Mouse (Mus musculus): ENCODE results near the gene Lmntd1. TPM values are rescaled to one million over a fixed set of nuclear protein-coding genes. Genes with fewer than 3 reads are reported as not detected.

Lmntd1 gene
- polyA plus RNA-seq, 1 experiment, result not detected

DNA sequence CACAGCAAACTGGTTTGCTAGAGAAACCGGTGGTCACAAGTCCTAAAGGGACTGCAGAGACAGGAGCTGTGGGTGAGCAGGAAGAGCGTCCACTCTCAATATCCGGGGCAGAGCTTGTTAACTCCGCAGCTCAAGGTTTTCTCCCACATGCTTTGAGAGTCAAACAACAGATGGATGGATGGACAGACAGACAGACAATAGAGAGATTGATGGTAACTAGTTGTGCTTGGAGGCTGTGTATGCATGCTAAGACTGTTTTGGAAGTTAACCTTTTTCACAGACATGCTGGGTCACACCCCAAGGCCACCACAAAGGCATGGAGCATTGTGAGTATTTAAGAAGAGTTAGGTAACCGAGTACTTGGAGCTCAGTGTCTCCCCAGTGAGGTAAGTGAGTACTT lies 5.4 kb downstream of the Lmntd1 start:
- no peak for TF ChIP-seq POLR2A (IDR thresholded peaks at IDR 0.05; ENCODE audit: borderline replicate concordance, low read depth, low read length)
- TF ChIP-seq CTCF (IDR thresholded peaks at IDR 0.05; ENCODE audit: low read depth, low read length), result no peak

DNA sequence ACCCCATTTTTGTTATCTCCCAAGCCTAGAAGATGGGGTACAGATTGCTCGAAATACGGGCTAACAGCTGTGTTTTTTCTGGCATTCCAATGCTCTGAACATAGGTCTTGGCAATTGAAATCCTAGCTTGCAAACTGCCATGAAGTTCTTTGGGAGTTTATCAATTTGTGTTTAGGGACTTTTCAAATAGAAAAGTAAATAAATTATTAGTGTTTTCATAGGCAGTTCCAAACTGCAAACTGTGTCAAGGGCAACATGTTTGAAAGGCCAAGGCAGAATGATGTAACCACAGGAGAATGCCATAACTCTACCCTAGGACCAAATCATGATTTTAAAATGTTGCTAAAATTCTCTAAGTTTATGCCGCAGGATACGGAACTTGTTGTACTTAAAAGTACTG lies 6.4 kb downstream of the Lmntd1 start:
- no peaks in the 10 kb centered on the region for H3K4me1 ChIP-seq (ENCODE audit: control insufficient read depth, insufficient read depth, low read length)
- H3K4me3 ChIP-seq (ENCODE audit: insufficient read depth, low read length), result no peak overlapping the region
- H3K27ac ChIP-seq (ENCODE audit: insufficient read depth, low read depth, low read length), result no peak overlapping the region
- TF ChIP-seq CTCF (IDR thresholded peaks at IDR 0.05; ENCODE audit: low read depth, low read length), result no peak
- TF ChIP-seq POLR2A (IDR thresholded peaks at IDR 0.05; ENCODE audit: borderline replicate concordance, low read depth, low read length), result no peak

More for the DNA sequence above, 5.4 kb downstream of the Lmntd1 start:
- H3K4me1 ChIP-seq (ENCODE audit: control insufficient read depth, insufficient read depth, low read length), result no peaks in the 10 kb centered on the region
- no peak overlapping the region for H3K4me3 ChIP-seq (ENCODE audit: insufficient read depth, low read length)
- H3K27ac ChIP-seq (ENCODE audit: insufficient read depth, low read depth, low read length), result no peak overlapping the region

DNA sequence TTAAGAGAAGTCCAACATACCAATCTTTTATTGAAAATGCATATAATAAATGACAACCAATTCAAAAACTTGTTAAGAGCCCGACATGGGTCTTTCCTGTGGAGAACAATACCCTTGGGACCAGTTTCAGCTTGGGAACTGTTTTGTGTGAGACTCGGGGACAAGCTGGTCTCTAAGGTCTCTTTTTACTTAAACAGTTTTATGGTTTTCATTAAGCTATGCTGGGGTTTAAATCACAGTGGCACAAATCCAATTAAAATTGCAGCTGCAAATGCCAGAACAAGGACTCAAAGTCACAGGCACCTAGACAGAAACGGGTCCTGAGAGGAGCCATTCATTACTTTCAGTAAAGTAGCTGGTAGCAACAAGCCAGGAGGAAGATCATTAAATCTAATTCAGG lies 8.9 kb downstream of the Lmntd1 start:
- H3K4me3 ChIP-seq (ENCODE audit: insufficient read depth, low read length), result no peak overlapping the region
- no peaks in the 10 kb centered on the region for H3K4me1 ChIP-seq (ENCODE audit: control insufficient read depth, insufficient read depth, low read length)
- TF ChIP-seq POLR2A (IDR thresholded peaks at IDR 0.05; ENCODE audit: borderline replicate concordance, low read depth, low read length) (no peak), CTCF (IDR thresholded peaks at IDR 0.05; ENCODE audit: low read depth, low read length) (no peak)
- H3K27ac ChIP-seq (ENCODE audit: insufficient read depth, low read depth, low read length), result no peak overlapping the region

DNA sequence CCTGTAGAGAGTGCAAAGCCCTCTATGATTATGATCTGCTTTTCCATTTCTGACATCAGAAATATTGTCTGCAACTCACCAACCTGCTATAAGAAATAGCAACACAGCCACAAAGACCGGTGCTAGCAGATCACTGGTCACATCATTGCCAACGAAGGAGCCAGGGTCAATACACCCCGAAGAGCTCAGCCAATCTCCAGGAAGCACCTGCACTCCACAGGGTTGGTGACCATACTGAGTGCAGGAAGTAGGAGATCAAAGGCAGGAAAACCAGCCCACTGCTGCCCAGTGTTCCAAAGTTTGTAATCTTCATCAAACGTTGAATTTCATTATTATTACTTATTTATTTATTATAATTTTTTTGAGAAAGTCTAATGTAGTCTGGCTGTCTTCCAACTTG lies 9.5 kb downstream of the Lmntd1 start:
- Histone ChIP-seq H3K4me3 (ENCODE audit: insufficient read depth, low read length) (no peak overlapping the region), H3K4me1 (ENCODE audit: control insufficient read depth, insufficient read depth, low read length) (0 out of 2 replicates have a peak, but pooled peaks cover 1% of the 10 kb centered on the region), H3K27ac (ENCODE audit: insufficient read depth, low read depth, low read length) (no peak overlapping the region)
- TF ChIP-seq CTCF (IDR thresholded peaks at IDR 0.05; ENCODE audit: low read depth, low read length) (no peak), POLR2A (IDR thresholded peaks at IDR 0.05; ENCODE audit: borderline replicate concordance, low read depth, low read length) (no peak)

DNA sequence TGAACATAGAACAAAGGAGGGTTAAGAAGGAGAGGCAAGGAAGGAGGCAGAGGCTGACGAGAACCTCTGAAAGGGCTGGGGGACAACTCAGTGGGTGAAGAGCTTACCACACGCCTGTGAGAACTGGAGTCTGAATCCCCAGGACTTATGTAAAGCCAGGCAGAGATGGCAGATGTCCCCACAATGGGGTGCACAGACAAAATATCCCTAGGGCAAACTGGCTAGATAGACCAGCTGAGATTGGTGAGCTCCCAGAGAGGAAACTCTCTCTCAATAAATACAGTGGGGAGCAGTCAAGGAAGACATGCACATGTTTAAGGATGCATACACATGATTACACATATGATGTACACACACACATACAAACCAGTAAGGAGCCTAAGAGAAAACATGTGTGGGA lies 10.0 kb downstream of the Lmntd1 start:
- TF ChIP-seq CTCF (IDR thresholded peaks at IDR 0.05; ENCODE audit: low read depth, low read length) (no peak), POLR2A (IDR thresholded peaks at IDR 0.05; ENCODE audit: borderline replicate concordance, low read depth, low read length) (no peak)
- Histone ChIP-seq H3K4me3 (ENCODE audit: insufficient read depth, low read length) (no peak overlapping the region), H3K27ac (ENCODE audit: insufficient read depth, low read depth, low read length) (no peak overlapping the region), H3K4me1 (ENCODE audit: control insufficient read depth, insufficient read depth, low read length) (peaks cover 5% of the 10 kb centered on the region)

DNA sequence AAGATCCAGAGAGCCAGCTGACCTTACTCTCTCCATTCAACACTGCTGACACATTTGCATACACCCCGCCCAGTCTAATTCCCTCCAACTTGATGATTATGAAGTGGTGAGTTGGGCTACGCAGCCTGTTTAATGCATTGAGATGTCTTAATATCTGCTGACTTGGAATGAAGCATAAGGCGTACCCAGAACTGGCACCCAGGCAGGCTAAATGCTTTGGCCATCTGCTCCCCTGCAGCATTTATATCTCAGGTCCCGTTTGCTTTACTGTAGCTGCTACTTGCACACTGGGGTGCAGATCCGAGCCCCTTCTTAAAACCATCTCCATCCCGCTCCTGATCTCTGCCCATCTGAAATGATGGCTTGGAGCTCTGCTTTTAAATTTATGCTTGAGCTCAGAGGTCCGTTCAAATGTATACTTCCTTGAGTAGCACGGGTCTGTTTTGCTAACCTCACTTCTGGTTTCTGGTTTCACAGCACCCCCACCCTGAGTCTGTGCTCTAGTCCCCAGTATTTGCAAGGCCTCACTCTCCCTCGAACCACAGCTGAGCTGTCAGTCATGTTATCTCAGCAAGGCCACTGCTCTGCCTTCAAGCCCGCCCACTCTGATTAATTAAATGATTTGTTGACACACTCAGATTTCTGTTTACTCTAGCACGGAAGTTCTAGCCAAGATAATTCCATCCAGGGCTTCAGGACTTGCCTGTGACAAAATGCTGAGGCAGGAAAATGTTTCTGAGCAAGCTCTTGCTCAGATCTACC lies 15.1 kb downstream of the Lmntd1 start:
- Histone ChIP-seq H3K4me1 (ENCODE audit: control insufficient read depth, insufficient read depth, low read length) (peaks cover 15% of the 10 kb centered on the region), H3K4me3 (ENCODE audit: insufficient read depth, low read length) (no peak overlapping the region), H3K27ac (ENCODE audit: insufficient read depth, low read depth, low read length) (peak overlapping the region; percentile 70)
- no peak for TF ChIP-seq CTCF (IDR thresholded peaks at IDR 0.05; ENCODE audit: low read depth, low read length)
- TF ChIP-seq POLR2A (IDR thresholded peaks at IDR 0.05; ENCODE audit: borderline replicate concordance, low read depth, low read length), result no peak

DNA sequence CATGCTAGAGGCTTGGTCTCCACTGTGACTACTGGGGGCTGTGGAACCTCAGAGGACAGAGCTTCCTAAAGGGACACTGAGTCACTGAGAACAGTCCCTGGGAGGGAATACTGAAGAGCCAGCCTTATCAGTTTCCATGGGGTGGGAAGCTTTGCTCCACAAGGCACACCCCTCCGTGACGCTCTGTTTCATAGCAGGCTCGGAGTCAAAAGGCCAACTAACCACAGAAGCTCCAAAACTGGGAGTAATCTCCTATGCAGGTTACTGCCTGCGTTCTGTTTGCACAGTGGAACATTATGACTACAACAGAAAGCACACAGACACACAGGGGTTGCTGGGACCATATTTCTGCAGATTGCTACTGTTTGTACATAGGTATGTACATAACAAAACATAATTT lies 18.2 kb downstream of the Lmntd1 start:
- no peak overlapping the region for H3K4me3 ChIP-seq (ENCODE audit: insufficient read depth, low read length)
- no peak overlapping the region for H3K27ac ChIP-seq (ENCODE audit: insufficient read depth, low read depth, low read length)
- no peak for TF ChIP-seq CTCF (IDR thresholded peaks at IDR 0.05; ENCODE audit: low read depth, low read length)
- TF ChIP-seq POLR2A (IDR thresholded peaks at IDR 0.05; ENCODE audit: borderline replicate concordance, low read depth, low read length), result no peak
- peaks cover 15% of the 10 kb centered on the region for H3K4me1 ChIP-seq (ENCODE audit: control insufficient read depth, insufficient read depth, low read length)

DNA sequence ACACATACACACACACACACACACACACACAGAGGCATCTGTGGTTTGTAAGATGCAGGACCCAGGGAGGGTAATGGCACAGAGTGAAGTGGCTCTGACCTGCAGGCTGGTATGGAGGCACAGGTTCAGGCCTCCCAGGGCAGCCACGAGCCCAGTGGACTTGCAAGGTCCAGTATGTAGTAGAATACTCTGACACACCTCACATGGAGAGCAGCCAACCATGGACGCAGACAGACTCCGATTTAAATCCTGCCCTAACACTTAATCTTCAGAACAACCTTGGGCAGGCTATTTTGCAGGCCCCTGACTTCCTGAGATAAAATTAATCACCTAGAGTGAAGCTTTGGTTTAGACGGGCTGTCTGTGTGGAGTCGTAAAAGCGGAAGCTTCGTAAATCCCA lies 20.1 kb downstream of the Lmntd1 start:
- Histone ChIP-seq H3K4me3 (ENCODE audit: insufficient read depth, low read length) (no peak overlapping the region), H3K27ac (ENCODE audit: insufficient read depth, low read depth, low read length) (no peak overlapping the region), H3K4me1 (ENCODE audit: control insufficient read depth, insufficient read depth, low read length) (peaks cover 9% of the 10 kb centered on the region)
- TF ChIP-seq CTCF (IDR thresholded peaks at IDR 0.05; ENCODE audit: low read depth, low read length) (no peak), POLR2A (IDR thresholded peaks at IDR 0.05; ENCODE audit: borderline replicate concordance, low read depth, low read length) (no peak)

DNA sequence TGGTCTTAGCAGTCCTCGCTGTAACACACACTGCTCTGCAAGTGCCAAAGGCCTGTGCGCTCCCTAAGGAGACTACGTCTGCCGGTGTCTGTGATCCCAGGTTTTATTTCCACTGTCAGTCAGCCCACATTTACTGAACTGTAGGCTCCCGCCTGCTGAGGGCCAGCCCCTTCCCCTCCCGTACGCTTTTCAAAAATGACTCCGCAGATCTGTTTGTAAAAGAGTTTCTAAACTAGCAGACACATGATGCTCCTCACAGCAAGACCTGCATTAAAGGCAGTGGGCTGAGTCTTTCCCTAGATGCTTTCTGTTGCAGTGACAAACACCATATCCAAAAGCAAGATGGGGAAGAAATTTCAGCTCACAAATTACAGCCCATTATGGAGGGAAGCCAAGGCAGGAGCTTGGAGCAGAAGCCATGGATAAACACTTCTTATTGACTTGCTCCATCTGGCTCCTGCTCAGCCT lies 21.6 kb downstream of the Lmntd1 start:
- H3K27ac ChIP-seq (ENCODE audit: insufficient read depth, low read depth, low read length), result no peak overlapping the region
- no peaks in the 10 kb centered on the region for H3K4me1 ChIP-seq (ENCODE audit: control insufficient read depth, insufficient read depth, low read length)
- H3K4me3 ChIP-seq (ENCODE audit: insufficient read depth, low read length), result no peak overlapping the region
- TF ChIP-seq CTCF (IDR thresholded peaks at IDR 0.05; ENCODE audit: low read depth, low read length) (no peak), POLR2A (IDR thresholded peaks at IDR 0.05; ENCODE audit: borderline replicate concordance, low read depth, low read length) (no peak)

DNA sequence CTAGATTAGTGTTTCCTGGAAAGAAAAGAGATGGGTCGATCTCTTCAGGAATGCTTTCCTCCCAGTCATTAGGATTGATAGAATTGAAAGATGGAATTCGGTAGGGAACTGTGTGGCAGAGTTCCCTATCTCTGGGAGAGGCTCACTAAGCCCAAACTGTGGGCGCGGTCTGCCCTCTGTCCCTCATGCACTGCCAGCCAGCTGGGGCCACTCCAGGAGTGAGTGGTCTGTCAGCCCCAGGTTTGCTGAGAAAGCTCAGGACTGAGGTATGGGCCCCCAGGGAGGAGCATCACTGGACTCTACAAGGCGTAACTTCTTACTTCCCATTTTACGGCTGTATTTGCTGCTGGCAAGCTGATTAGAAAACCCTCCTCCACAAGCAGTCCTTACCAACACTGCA lies 22.1 kb downstream of the Lmntd1 start:
- Histone ChIP-seq H3K27ac (ENCODE audit: insufficient read depth, low read depth, low read length) (no peak overlapping the region), H3K4me1 (ENCODE audit: control insufficient read depth, insufficient read depth, low read length) (no peaks in the 10 kb centered on the region), H3K4me3 (ENCODE audit: insufficient read depth, low read length) (no peak overlapping the region)
- no peak for TF ChIP-seq POLR2A (IDR thresholded peaks at IDR 0.05; ENCODE audit: borderline replicate concordance, low read depth, low read length)
- no peak for TF ChIP-seq CTCF (IDR thresholded peaks at IDR 0.05; ENCODE audit: low read depth, low read length)
